Mouse (Mus musculus): ENCODE results near the gene Otc. TPM values are rescaled to one million over a fixed set of nuclear protein-coding genes. Genes with fewer than 3 reads are reported as not detected.

Otc gene
- polyA plus RNA-seq (2012; rRNA removed), result 1.1 and 1.9 TPM in 2 replicates

DNA sequence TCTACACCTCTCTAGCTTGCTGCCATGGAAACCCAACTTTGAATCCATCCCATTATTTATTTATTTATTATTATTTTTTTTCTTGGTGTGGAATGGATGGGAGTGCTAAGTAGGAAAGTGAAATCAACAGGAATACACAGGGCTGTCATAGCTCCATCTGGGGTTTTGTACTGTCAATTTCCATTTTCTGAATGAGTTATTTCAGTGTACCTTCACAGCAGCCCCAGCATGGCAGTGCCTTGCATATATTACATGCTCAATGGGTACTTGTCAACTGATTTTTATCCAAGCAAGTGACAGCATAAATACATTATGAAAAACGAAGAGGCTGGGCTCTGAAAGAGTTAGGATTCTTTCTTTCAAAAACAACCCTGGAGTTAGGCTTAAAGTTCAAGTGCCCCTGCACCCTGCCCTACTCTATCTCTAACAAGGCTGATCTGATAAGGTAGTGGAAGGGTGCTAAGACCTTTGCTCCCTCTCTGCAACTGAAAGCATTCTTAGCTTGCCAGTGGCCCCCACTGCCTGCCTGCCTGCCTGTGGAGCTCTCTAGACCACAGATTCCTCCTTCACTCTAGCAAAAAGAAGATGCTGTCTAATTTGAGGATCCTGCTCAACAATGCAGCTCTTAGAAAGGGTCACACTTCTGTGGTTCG lies at the start of gene Otc:
Gene Otc (plus strand): TSS at position 454 of the 653 bp plus-strand sequence.

DNA sequence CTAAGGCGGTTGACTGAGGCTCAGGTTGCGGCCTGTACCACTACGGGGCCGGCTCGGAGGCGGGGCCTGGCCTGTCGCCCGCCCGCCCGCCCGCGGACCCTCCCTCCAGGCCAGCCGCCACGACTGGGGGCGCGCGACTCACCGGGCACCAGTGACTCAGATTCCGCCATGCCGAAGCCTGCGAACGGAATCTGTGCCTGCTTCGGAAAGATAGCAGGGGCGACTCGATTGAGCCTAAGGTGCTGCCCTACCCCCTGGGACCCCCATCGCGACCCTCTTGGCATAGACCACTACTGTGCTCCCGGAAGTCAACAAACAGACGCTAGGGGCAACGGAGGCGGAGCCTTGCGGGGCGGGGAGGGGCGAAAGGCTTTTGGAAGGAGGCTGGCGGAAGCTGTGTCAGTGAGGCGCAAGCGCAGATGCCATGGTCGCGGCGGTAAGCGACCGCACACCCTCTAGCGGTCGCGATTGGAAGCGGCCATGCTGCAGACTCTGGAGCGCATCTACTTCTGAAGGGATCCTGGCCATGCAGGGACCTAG lies 35.6 kb upstream of the Otc start, which contains the start of gene Rpgr:
Gene Rpgr (minus strand): TSS at position 511 of the 540 bp plus-strand sequence.

Other genes starting within 250 kb of the Otc start
- 18.5 and 20.3 TPM in 2 replicates for gene Srpx, start 134.6 kb upstream of the Otc start, polyA plus RNA-seq (2012; rRNA removed)
- 0.53 and 0.86 TPM in 2 replicates for gene Rpgr, start 35.4 kb upstream of the Otc start, polyA plus RNA-seq (2012; rRNA removed)
- 78.8 and 79.1 TPM in 2 replicates for gene Tspan7, start 232.9 kb downstream of the Otc start, polyA plus RNA-seq (2012; rRNA removed)